Mouse (Mus musculus) stomach, embryonic 16.5 days (tissue): Measurements from ENCODE around the gene Irgc1. TPM values are rescaled to one million over a fixed set of nuclear protein-coding genes. Genes with fewer than 3 reads are reported as not detected.
"Not testable (repeated sequence)": the region's sequence is repeated elsewhere in the genome, so short reads cannot be mapped to it uniquely, and the experiment has no call there.

Experiments used
- ATAC-seq: fragments of 200-750 bp; cut with Nextera tagmentation; 2 replicates; pipeline ENCODE4 v1.8.0; 2017; ENCODE audit warnings: moderate number of reproducible peaks, moderate TSS enrichment; ENCODE audit not compliant: insufficient read depth, low FRiP score
- H3K27ac ChIP-seq: fragments of 300-500 bp; sonication (generic); 2 replicates; pipeline ENCODE4 v1.5.1; 2014; ENCODE audit warnings: low read length
- H3K27me3 ChIP-seq: fragments of 300-500 bp; sonication (generic); 2 replicates; pipeline ENCODE4 v1.6.1; 2014; ENCODE audit warnings: low read length, control low read depth, mixed read lengths; ENCODE audit not compliant: control insufficient read depth, insufficient read depth
- H3K36me3 ChIP-seq: fragments of 300-500 bp; sonication (generic); 2 replicates; pipeline ENCODE4 v1.6.1; 2014; ENCODE audit warnings: low read length; ENCODE audit not compliant: control insufficient read depth, insufficient read depth
- H3K4me1 ChIP-seq: fragments of 300-500 bp; sonication (generic); 2 replicates; pipeline ENCODE4 v1.6.1; 2014; ENCODE audit warnings: low read length, control low read depth, mixed read lengths; ENCODE audit not compliant: control insufficient read depth, insufficient read depth
- H3K4me2 ChIP-seq: fragments of 300-500 bp; sonication (generic); 2 replicates; pipeline ENCODE4 v1.6.1; 2014; ENCODE audit warnings: low read depth, low read length, mixed read lengths
- H3K4me3 ChIP-seq: fragments of 300-500 bp; sonication (generic); replicated peaks from 2 replicates; pipeline ENCODE4 v1.5.1; 2014; ENCODE audit warnings: mild to moderate bottlenecking, low read length
- H3K9ac ChIP-seq: fragments of 300-500 bp; sonication (generic); 2 replicates; pipeline ENCODE4 v1.6.1; 2014; ENCODE audit warnings: low read length
- H3K9me3 ChIP-seq: fragments of 300-500 bp; sonication (generic); replicated peaks from 2 replicates; pipeline ENCODE4 v1.6.1; 2016; ENCODE audit warnings: low read length, control low read depth; ENCODE audit not compliant: control insufficient read depth
- WGBS: fragments of 180-500 bp; shearing (Covaris S2); extraction: QIAGEN DNeasy Blood & Tissue Kit; methylation state at CpG from one replicate; pipeline ENCODE4 v1.1.7; 2014; 5-methylcytosine and 5-hydroxymethylcytosine counted together
- polyA plus RNA-seq: library from polyadenylated mRNA; unstranded; fragments of >200 nt; fragmentation: Nextera tagmentation; extraction: Ambion mirVana; gene quantifications from 2 replicates; pipeline ENCODE4 v1.2.1, GENCODE M21; 2015

Gene Irgc1
- polyA plus RNA-seq, 1 experiment from 2014 or later: 0.26 TPM

DNA sequence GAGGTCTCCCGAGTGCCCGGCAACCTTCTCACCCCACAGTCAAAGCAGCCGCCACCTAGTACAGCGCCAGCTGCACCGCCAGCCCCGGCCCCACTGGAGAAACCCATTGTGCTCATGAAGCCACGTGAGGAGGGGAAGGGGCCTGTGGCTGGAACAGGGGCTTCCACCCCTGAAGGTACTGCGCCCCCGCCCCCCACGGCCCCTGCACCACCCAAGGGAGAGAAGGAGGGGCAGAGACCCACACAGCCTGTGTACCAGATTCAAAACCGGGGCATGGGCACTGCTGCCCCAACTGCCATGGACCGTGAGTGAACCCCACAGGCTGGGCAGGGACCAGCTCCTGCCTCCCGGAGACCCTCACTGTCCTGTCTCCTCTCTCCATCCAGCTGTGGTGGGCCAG, 46.4 kb downstream of the Irgc1 start:
- H3K4me2 ChIP-seq: no peak overlapping the region
- 92% methylated on average over 13 of the region's 13 CpGs for WGBS
- peaks cover 8% of the 10 kb centered on the region; the same call in 1 of the 2 replicates for H3K4me1 ChIP-seq
- H3K4me3 ChIP-seq: no peak overlapping the region
- no peak overlapping the region for H3K9ac ChIP-seq
- H3K9me3 ChIP-seq: peaks cover 4% of the 10 kb centered on the region; the same call in 1 of the 2 replicates
- no peak overlapping the region for H3K27ac ChIP-seq
- peaks cover 10% of the 10 kb centered on the region; the same call in 1 of the 2 replicates for H3K36me3 ChIP-seq
- H3K27me3 ChIP-seq: no peaks in the 10 kb centered on the region
- ATAC-seq: no peak

DNA sequence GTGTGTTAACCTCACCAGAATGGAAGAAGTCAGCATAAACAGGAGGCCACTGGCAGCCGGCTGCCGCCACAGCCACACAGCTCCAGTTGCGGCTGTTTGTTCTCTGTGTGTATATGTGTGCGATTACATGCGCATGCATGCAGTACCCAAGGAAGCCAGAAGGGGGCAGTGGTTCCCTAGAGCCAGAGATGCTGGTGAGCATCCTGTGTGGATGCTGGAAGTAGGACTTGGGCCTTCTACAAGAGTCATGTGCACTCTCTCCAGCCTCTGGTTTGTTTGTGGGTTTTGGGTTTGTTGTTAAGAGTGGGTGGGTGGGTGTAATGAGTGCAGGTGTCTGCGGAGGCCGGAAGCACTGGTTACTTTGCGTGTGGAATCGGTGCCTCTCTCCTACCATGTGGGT, 49.2 kb downstream of the Irgc1 start:
- WGBS: 97% methylated on average over 9 of the region's 9 CpGs
- no peak overlapping the region for H3K27ac ChIP-seq
- no peaks in the 10 kb centered on the region for H3K27me3 ChIP-seq
- H3K4me2 ChIP-seq: no peak overlapping the region
- H3K36me3 ChIP-seq: peaks cover 10% of the 10 kb centered on the region; the same call in 1 of the 2 replicates
- H3K9me3 ChIP-seq: peaks cover 4% of the 10 kb centered on the region; the same call in 1 of the 2 replicates
- no peak overlapping the region for H3K9ac ChIP-seq
- no peak for ATAC-seq
- H3K4me1 ChIP-seq: peaks cover 12% of the 10 kb centered on the region
- H3K4me3 ChIP-seq: no peak overlapping the region

DNA sequence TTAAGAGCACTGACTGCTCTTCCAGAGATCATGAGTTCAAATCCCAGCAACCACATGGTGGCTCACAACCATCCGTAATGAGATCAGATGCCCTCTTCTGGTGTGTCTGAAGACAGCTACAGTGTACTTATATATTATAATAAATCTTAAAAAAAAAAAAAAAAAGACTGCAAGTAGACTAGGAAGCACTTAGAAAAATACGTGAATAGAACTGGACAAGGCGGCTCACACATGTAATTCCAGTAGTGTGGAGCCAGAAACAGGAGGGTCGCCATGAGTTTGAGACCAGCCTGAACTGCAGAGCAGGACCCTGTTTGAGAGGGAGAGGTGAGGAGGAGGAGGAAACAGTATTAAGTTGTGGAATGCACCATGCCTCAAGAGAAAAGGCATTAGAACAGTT, 51.6 kb downstream of the Irgc1 start:
- peak overlapping the region; percentile 55; the same call in 1 of the 2 replicates for H3K4me2 ChIP-seq
- peak overlapping the region; percentile 65 for H3K4me3 ChIP-seq
- H3K27me3 ChIP-seq, ATAC-seq, H3K9ac ChIP-seq, H3K4me1 ChIP-seq, H3K9me3 ChIP-seq, H3K27ac ChIP-seq: not testable (repeated sequence)
- 85% methylated on average over 4 of the region's 4 CpGs for WGBS
- H3K36me3 ChIP-seq: peaks cover 10% of the 10 kb centered on the region; the same call in 1 of the 2 replicates

DNA sequence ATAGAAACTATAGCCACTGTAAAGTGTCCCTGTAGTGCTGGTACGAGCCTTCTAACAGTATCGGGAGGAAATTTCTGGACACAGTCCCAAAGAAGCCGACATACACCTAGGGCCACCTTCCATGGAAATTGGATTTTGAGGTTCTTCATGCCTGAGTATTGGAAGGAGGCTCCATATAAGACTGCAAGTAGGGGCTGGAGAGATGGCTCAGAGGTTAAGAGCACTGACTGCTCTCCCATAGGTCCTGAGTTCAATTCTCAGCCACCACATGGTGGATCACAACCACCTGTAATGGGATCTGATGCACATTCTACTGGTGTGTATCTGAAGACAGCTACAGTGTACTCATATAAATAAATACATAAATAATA, 52.0 kb downstream of the Irgc1 start:
- H3K27me3 ChIP-seq: no peaks in the 10 kb centered on the region
- H3K9me3 ChIP-seq: peaks cover 4% of the 10 kb centered on the region; the same call in 1 of the 2 replicates
- peak overlapping the region; percentile 55 for H3K4me2 ChIP-seq
- no peak; the same call in 1 of the 2 replicates for ATAC-seq
- H3K27ac ChIP-seq: peak overlapping the region; percentile 97
- H3K36me3 ChIP-seq: peaks cover 10% of the 10 kb centered on the region; the same call in 1 of the 2 replicates
- H3K4me1 ChIP-seq: peaks cover 10% of the 10 kb centered on the region
- H3K4me3 ChIP-seq: peak overlapping the region; percentile 65
- peak overlapping the region; percentile 83 for H3K9ac ChIP-seq
- WGBS: 17% methylated on average over 3 of the region's 3 CpGs

DNA sequence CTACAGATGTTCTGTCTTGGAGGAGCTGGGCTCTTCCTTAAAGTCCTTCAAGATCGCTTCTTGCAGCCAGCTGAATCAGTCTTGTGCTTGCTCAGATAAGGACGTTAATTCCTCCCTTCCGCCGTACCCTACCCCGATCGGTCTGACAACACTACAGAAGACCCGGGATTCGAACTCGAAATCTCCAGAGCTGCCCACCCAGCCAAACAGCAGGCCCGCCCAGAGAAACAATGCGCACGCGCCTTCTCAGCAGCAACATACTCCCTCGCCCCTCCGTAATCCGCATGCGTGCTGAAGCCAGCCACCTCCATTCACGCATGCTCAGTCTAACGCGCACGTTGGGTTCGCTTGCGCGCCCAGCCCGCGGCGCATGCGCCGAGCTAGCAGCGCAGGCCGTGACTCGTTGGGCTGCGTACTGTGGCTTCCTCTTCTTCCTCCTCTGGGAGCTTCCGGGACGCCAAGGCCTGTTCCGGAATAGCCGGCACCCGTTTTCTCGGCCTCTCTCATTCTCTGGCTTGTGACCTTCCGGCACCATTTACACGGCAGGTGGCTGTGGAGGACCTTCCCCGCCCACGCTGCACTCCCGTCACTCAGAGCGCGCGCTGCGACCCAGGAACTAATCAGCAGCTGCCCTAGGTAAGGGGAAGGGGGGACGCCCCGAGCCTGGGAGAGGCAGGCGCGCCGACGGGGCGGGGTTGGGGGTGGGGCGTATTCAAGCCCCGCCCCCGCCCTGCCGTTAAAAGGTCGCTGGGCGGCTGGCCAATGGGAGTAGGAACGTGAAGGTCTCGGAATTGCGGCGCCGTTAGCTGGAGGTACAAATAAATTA, 52.6 kb downstream of the Irgc1 start, which contains the start of gene Smg9:
Gene Smg9, plus strand, starts transcription at position 364 of the 826 bp plus-strand sequence.
- Histone ChIP-seq H3K9ac (peak within 1 kb of the TSS; percentile 83), H3K9me3 (peaks cover 4% of the 10 kb centered on the region; the same call in 1 of the 2 replicates), H3K4me1 (peaks cover 10% of the 10 kb centered on the region), H3K4me2 (peak within 1 kb of the TSS; percentile 55), H3K4me3 (peak within 1 kb of the TSS; percentile 65), H3K27ac (peak within 1 kb of the TSS; percentile 97), H3K27me3 (no peaks in the 10 kb centered on the region), H3K36me3 (peaks cover 10% of the 10 kb centered on the region; the same call in 1 of the 2 replicates)
- WGBS: 2% methylated on average over 66 of the region's 66 CpGs
- ATAC-seq: peak; percentile 96

DNA sequence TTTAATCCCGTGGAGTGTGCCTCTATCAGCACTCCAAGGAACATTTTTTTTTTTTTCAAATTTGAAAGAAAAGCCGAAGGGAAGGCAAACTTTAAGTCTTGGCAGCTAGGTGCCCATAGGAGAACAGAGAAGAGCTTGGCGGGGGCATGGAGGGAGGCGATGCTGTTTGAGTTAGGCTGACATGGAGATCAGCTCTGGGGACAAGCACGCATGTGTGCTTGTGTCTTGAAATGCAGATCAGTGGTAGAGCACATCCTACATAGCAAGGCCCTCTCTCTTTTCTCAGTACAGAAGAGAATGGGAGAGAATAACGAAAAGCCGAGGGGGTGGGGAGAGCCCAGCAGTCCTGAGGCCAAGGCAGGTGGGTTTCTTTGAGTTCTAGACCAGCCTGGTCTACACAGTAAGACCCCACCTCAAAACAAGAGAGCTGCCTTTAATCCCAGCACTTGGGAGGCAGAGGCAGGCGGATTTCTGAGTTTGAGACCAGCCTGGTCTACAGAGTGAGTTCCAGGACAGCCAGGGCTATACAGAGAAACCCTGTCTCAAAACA, 53.7 kb downstream of the Irgc1 start:
- Histone ChIP-seq H3K9ac (no peak overlapping the region), H3K27me3 (no peaks in the 10 kb centered on the region), H3K4me3 (no peak overlapping the region), H3K27ac (no peak overlapping the region), H3K36me3 (peaks cover 7% of the 10 kb centered on the region; the same call in 1 of the 2 replicates), H3K4me1 (peaks cover 10% of the 10 kb centered on the region), H3K9me3 (peaks cover 4% of the 10 kb centered on the region; the same call in 1 of the 2 replicates), H3K4me2 (no peak overlapping the region)
- WGBS: 94% methylated on average over 8 of the region's 8 CpGs
- ATAC-seq: no peak

DNA sequence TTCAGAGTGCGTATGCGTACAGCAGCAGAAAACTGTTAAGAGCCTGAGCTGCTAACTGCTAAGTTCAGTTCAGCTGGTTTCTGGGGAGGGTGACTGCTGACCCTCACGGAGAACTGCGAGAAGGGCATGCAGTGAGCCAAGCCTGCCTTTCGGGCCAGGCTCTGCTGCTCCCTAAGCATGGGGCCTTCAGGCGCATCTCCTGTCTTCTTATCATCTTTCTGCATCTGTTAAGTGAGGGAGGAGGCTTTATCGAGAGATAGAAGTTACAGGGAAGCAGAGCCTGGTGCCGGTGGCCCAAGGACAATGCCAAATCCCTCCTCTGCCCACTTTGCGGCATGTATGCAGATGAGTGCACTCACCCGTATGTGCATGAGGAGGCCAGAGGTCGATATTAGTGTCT, 55.3 kb downstream of the Irgc1 start:
- H3K9ac ChIP-seq: no peak overlapping the region
- no peaks in the 10 kb centered on the region for H3K27me3 ChIP-seq
- peaks cover 10% of the 10 kb centered on the region for H3K4me1 ChIP-seq
- no peak overlapping the region for H3K27ac ChIP-seq
- 59% methylated on average over 11 of the region's 11 CpGs for WGBS
- H3K4me2 ChIP-seq: no peak overlapping the region
- H3K36me3 ChIP-seq: no peaks in the 10 kb centered on the region
- H3K4me3 ChIP-seq: no peak overlapping the region
- ATAC-seq: no peak
- H3K9me3 ChIP-seq: no peaks in the 10 kb centered on the region

DNA sequence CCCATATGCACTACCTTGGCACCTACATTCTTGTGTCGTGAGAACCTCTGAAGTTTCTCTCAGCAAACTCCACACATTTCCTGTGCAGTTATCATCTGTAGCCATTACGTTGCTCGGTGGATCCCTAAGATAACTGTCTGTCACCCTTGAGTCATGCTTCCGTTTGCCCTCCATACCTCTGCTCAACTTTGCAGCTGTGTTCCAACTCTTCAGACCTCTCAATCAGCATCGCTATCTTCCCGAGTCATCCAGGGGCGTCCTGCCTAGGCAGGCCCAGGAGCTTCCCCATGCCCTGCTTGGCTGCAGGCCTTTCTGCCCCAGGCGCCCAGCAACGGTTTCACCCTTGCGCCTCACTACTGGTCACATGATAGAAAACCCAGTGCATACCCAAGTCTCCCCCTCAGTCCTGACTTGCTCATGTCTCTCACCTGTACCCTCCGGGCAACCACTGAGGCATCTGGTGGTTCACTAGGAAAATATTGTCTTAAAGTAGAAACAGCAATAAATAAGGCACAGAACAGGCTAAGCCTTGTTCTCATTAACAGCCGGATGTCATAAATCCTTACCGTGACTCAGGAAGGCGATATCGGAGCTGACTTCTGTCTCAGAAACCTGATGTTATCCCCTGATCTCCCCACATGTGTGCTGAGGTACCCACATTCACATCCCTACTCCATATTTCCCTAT, 57.5 kb downstream of the Irgc1 start:
- H3K27ac ChIP-seq: no peak overlapping the region
- H3K4me3 ChIP-seq: no peak overlapping the region
- 62% methylated on average over 15 of the region's 15 CpGs for WGBS
- no peaks in the 10 kb centered on the region for H3K36me3 ChIP-seq
- no peaks in the 10 kb centered on the region for H3K9me3 ChIP-seq
- H3K4me2 ChIP-seq: no peak overlapping the region
- no peaks in the 10 kb centered on the region for H3K27me3 ChIP-seq
- ATAC-seq: no peak
- H3K9ac ChIP-seq: no peak overlapping the region
- peaks cover 13% of the 10 kb centered on the region for H3K4me1 ChIP-seq

DNA sequence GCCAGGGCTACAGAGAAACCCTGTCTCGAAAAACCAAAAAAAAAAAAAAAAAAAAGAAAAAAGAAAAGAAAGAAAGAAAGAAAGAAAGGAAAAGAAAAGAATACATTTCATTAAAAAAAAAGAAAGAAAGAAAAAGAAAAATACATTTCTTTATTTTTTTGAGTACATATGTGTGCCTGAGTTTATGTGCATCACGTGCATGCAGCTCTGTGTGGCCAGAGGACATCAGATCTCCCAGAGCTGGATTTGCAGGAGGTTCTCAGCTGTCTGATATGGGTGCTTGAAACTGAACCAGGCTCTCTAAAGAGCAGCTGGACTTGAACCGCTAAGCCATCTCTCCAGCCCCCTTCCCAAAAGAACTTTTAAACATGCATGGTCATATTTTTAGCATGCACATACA, 58.0 kb downstream of the Irgc1 start:
- Histone ChIP-seq H3K27ac (no peak overlapping the region), H3K36me3 (no peaks in the 10 kb centered on the region), H3K9me3 (no peaks in the 10 kb centered on the region), H3K4me3 (no peak overlapping the region), H3K4me2 (no peak overlapping the region), H3K27me3 (no peaks in the 10 kb centered on the region), H3K4me1 (peaks cover 12% of the 10 kb centered on the region), H3K9ac (no peak overlapping the region)
- WGBS: 82% methylated on average over 2 of the region's 3 CpGs
- ATAC-seq: no peak
